Mouse (Mus musculus): ENCODE results near the gene Arcn1. TPM values are rescaled to one million over a fixed set of nuclear protein-coding genes. Genes with fewer than 3 reads are reported as not detected.

Gene Arcn1
- polyA plus RNA-seq, 1 experiment from 2014 or later = 126 TPM

- no peak overlapping the region for H3K9ac ChIP-seq (ENCODE audit: low read length)
- 88% methylated on average over 12 of the region's 12 CpGs for WGBS
- peaks cover 49% of the 10 kb centered on the region for H3K36me3 ChIP-seq (ENCODE audit: control insufficient read depth, insufficient read depth, low read length)
- no peak for ATAC-seq (ENCODE audit: insufficient number of reproducible peaks, insufficient read depth, low FRiP score, low read depth)
- H3K27ac ChIP-seq (replicated peaks in 1 of 2; ENCODE audit: control insufficient read depth in 1 of 2, insufficient read depth in 1 of 2, low read depth in 2 of 2, low read length in 2 of 2) = no peak overlapping the region
- no peaks in the 10 kb centered on the region for H3K27me3 ChIP-seq (ENCODE audit: control insufficient read depth, insufficient read depth, low read length)
- peaks cover 22 to 42% of the 10 kb centered on the region in 2 experiments for H3K4me1 ChIP-seq (ENCODE audit: control insufficient read depth in 2 of 2, insufficient read depth in 2 of 2, low read length in 2 of 2)
- H3K9me3 ChIP-seq (ENCODE audit: control insufficient read depth, low read length) = no peaks in the 10 kb centered on the region
- no peak overlapping the region for H3K4me2 ChIP-seq (ENCODE audit: low read length)
- H3K4me3 ChIP-seq (ENCODE audit: control insufficient read depth in 1 of 2, insufficient read depth in 1 of 2, low read depth in 1 of 2, low read length in 2 of 2) = no peak overlapping the region
Measured at GRCm38 (mm10) chr9:44718937-44719631, 48.6 kb downstream of the Arcn1 start.

DNA sequence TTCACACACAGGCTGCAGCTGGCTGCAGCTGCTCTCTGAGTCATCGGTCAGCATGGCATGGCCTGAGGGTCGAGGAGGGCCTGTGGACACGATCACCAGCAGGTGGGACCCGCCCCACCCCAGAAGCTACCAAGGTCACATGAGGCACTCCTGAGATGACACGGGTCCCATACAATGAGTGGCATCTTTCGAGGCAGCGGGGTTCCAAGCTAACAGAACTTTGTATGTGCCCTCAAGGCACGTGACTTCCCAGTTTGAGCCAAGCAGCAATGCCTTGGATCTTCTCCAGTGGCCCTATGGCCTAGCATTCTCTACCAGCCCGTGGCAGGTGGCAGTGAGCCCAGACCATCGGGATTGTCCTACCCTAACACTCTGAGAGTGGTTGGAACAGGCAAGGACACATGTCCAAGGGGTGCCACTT is 49.8 kb downstream of the Arcn1 start:
- Histone ChIP-seq H3K9me3 (ENCODE audit: control insufficient read depth, low read length) (no peaks in the 10 kb centered on the region), H3K27me3 (ENCODE audit: control insufficient read depth, insufficient read depth, low read length) (no peaks in the 10 kb centered on the region), H3K27ac (replicated peaks in 1 of 2; ENCODE audit: control insufficient read depth in 1 of 2, insufficient read depth in 1 of 2, low read depth in 2 of 2, low read length in 2 of 2) (no peak overlapping the region), H3K9ac (ENCODE audit: low read length) (no peak overlapping the region), H3K4me2 (ENCODE audit: low read length) (no peak overlapping the region), H3K4me3 (ENCODE audit: control insufficient read depth in 1 of 2, insufficient read depth in 1 of 2, low read depth in 1 of 2, low read length in 2 of 2) (no peak overlapping the region), H3K36me3 (ENCODE audit: control insufficient read depth, insufficient read depth, low read length) (peaks cover 57% of the 10 kb centered on the region), H3K4me1 (ENCODE audit: control insufficient read depth in 2 of 2, insufficient read depth in 2 of 2, low read length in 2 of 2) (peaks cover 14 to 31% of the 10 kb centered on the region in 2 experiments)
- 78% methylated on average over 10 of the region's 10 CpGs for WGBS
- no peak for ATAC-seq (ENCODE audit: insufficient number of reproducible peaks, insufficient read depth, low FRiP score, low read depth)

DNA sequence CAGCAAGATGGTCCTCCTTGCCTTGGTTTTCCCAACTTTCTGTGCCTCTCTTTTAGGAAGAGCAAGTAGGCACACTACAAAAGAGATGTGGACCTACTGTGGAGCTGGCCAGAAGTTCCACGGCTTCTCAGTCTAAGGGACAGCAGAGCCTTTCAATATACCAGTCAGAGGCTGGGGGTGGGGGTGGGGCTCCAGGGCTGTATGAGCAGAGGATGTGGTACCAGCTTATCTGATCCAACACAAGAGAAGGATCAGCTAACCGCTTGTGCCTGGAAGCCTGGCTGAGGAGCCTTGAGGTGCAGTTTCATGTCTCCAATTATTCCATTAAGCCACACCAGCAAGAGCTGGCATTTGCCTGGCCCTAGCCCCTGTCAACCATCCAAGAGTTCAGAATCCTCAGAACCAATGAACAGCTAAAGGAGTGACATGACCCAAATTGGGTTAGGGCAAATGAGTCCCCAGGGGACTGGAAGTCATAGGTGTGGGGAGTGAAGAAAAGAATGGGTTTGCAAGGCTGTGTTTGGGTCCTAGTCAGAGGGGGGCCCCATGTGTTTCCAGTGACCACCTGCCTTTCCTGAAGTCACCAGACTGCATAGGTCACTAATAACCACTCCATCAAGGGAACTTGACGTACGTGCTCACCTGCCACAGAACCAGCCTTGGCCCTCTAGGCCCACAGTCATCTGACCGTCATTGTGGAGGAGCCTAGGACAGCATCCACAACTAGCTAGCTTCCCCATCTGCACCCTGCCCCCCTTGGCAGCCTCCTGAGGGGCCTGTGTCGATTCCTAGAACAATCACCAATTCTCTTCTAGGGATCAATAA is 50.4 kb downstream of the Arcn1 start:
- H3K4me2 ChIP-seq (ENCODE audit: low read length) = no peak overlapping the region
- H3K4me3 ChIP-seq (ENCODE audit: control insufficient read depth in 1 of 2, insufficient read depth in 1 of 2, low read depth in 1 of 2, low read length in 2 of 2) = no peak overlapping the region
- no peak overlapping the region for H3K27ac ChIP-seq (replicated peaks in 1 of 2; ENCODE audit: control insufficient read depth in 1 of 2, insufficient read depth in 1 of 2, low read depth in 2 of 2, low read length in 2 of 2)
- H3K9me3 ChIP-seq (ENCODE audit: control insufficient read depth, low read length) = no peaks in the 10 kb centered on the region
- H3K36me3 ChIP-seq (ENCODE audit: control insufficient read depth, insufficient read depth, low read length) = peaks cover 62% of the 10 kb centered on the region
- no peak for ATAC-seq (ENCODE audit: insufficient number of reproducible peaks, insufficient read depth, low FRiP score, low read depth)
- no peaks in the 10 kb centered on the region for H3K27me3 ChIP-seq (ENCODE audit: control insufficient read depth, insufficient read depth, low read length)
- peaks cover 14 to 25% of the 10 kb centered on the region in 2 experiments for H3K4me1 ChIP-seq (ENCODE audit: control insufficient read depth in 2 of 2, insufficient read depth in 2 of 2, low read length in 2 of 2)
- H3K9ac ChIP-seq (ENCODE audit: low read length) = no peak overlapping the region
- WGBS = 76% methylated on average over 6 of the region's 6 CpGs

GRCm38 (mm10) chr9:44715705-44716362 is 51.8 kb downstream of the Arcn1 start:
- peaks cover 8 to 16% of the 10 kb centered on the region in 2 experiments; a peak in 3 of 4 replicates for H3K4me1 ChIP-seq (ENCODE audit: control insufficient read depth in 2 of 2, insufficient read depth in 2 of 2, low read length in 2 of 2)
- no peak overlapping the region for H3K4me3 ChIP-seq (ENCODE audit: control insufficient read depth in 1 of 2, insufficient read depth in 1 of 2, low read depth in 1 of 2, low read length in 2 of 2)
- H3K9ac ChIP-seq (ENCODE audit: low read length) = no peak overlapping the region
- no peaks in the 10 kb centered on the region for H3K9me3 ChIP-seq (ENCODE audit: control insufficient read depth, low read length)
- ATAC-seq (ENCODE audit: insufficient number of reproducible peaks, insufficient read depth, low FRiP score, low read depth) = no peak
- H3K27me3 ChIP-seq (ENCODE audit: control insufficient read depth, insufficient read depth, low read length) = no peaks in the 10 kb centered on the region
- WGBS = 91% methylated on average over 29 of the region's 29 CpGs
- H3K4me2 ChIP-seq (ENCODE audit: low read length) = no peak overlapping the region
- H3K27ac ChIP-seq (replicated peaks in 1 of 2; ENCODE audit: control insufficient read depth in 1 of 2, insufficient read depth in 1 of 2, low read depth in 2 of 2, low read length in 2 of 2) = no peak overlapping the region
- H3K36me3 ChIP-seq (ENCODE audit: control insufficient read depth, insufficient read depth, low read length) = peaks cover 73% of the 10 kb centered on the region

DNA sequence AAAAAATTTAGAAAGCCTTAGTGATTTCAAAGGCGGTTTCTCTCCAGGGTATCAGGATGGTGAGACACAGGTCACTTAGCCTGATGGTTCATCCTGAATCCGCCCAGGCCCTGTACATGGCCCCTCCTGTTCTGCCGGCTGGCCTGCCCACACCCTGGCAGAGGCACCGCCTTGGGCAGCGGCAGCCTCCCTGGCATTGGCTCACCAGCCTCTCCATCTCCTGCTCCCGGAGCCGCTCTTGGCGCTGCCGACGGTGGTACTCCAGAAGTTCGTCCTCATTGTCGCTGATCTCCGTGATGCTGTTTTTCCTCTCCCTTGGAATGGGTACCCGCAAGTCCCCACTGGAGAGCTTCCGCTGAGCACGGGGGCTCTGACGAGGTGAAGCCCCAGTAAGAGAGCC is 52.5 kb downstream of the Arcn1 start:
- H3K27ac ChIP-seq (replicated peaks in 1 of 2; ENCODE audit: control insufficient read depth in 1 of 2, insufficient read depth in 1 of 2, low read depth in 2 of 2, low read length in 2 of 2) = no peak overlapping the region
- no peak for ATAC-seq (ENCODE audit: insufficient number of reproducible peaks, insufficient read depth, low FRiP score, low read depth)
- H3K4me2 ChIP-seq (ENCODE audit: low read length) = no peak overlapping the region
- 81% methylated on average over 17 of the region's 17 CpGs for WGBS
- H3K27me3 ChIP-seq (ENCODE audit: control insufficient read depth, insufficient read depth, low read length) = no peaks in the 10 kb centered on the region
- no peaks in the 10 kb centered on the region for H3K9me3 ChIP-seq (ENCODE audit: control insufficient read depth, low read length)
- H3K36me3 ChIP-seq (ENCODE audit: control insufficient read depth, insufficient read depth, low read length) = peaks cover 80% of the 10 kb centered on the region
- no peak overlapping the region for H3K4me3 ChIP-seq (ENCODE audit: control insufficient read depth in 1 of 2, insufficient read depth in 1 of 2, low read depth in 1 of 2, low read length in 2 of 2)
- H3K4me1 ChIP-seq (ENCODE audit: control insufficient read depth in 2 of 2, insufficient read depth in 2 of 2, low read length in 2 of 2) = peaks cover 3 to 9% of the 10 kb centered on the region in 2 experiments; a peak in 3 of 4 replicates
- no peak overlapping the region for H3K9ac ChIP-seq (ENCODE audit: low read length)

- Histone ChIP-seq H3K4me1 (ENCODE audit: control insufficient read depth in 2 of 2, insufficient read depth in 2 of 2, low read length in 2 of 2) (peaks cover 8 to 9% of the 10 kb centered on the region in 2 experiments), H3K36me3 (ENCODE audit: control insufficient read depth, insufficient read depth, low read length) (peaks cover 84% of the 10 kb centered on the region), H3K27ac (replicated peaks in 1 of 2; ENCODE audit: control insufficient read depth in 1 of 2, insufficient read depth in 1 of 2, low read depth in 2 of 2, low read length in 2 of 2) (no peak overlapping the region), H3K27me3 (ENCODE audit: control insufficient read depth, insufficient read depth, low read length) (no peaks in the 10 kb centered on the region), H3K9ac (ENCODE audit: low read length) (no peak overlapping the region), H3K4me3 (ENCODE audit: control insufficient read depth in 1 of 2, insufficient read depth in 1 of 2, low read depth in 1 of 2, low read length in 2 of 2) (no peak overlapping the region), H3K9me3 (ENCODE audit: control insufficient read depth, low read length) (no peaks in the 10 kb centered on the region), H3K4me2 (ENCODE audit: low read length) (no peak overlapping the region)
- no peak for ATAC-seq (ENCODE audit: insufficient number of reproducible peaks, insufficient read depth, low FRiP score, low read depth)
- WGBS = 72% methylated on average over 2 of the region's 2 CpGs
Measured at GRCm38 (mm10) chr9:44713574-44713973, 54.1 kb downstream of the Arcn1 start.

- no peak overlapping the region for H3K9ac ChIP-seq (ENCODE audit: low read length)
- H3K36me3 ChIP-seq (ENCODE audit: control insufficient read depth, insufficient read depth, low read length) = peaks cover 80% of the 10 kb centered on the region
- WGBS = 70% methylated on average over 6 of the region's 6 CpGs
- H3K4me1 ChIP-seq (ENCODE audit: control insufficient read depth in 2 of 2, insufficient read depth in 2 of 2, low read length in 2 of 2) = peaks cover 10 to 13% of the 10 kb centered on the region in 2 experiments
- no peak overlapping the region for H3K4me3 ChIP-seq (ENCODE audit: control insufficient read depth in 1 of 2, insufficient read depth in 1 of 2, low read depth in 1 of 2, low read length in 2 of 2)
- no peak overlapping the region for H3K27ac ChIP-seq (replicated peaks in 1 of 2; ENCODE audit: control insufficient read depth in 1 of 2, insufficient read depth in 1 of 2, low read depth in 2 of 2, low read length in 2 of 2)
- H3K9me3 ChIP-seq (ENCODE audit: control insufficient read depth, low read length) = no peaks in the 10 kb centered on the region
- no peak overlapping the region for H3K4me2 ChIP-seq (ENCODE audit: low read length)
- ATAC-seq (ENCODE audit: insufficient number of reproducible peaks, insufficient read depth, low FRiP score, low read depth) = no peak
- no peaks in the 10 kb centered on the region for H3K27me3 ChIP-seq (ENCODE audit: control insufficient read depth, insufficient read depth, low read length)
Measured at GRCm38 (mm10) chr9:44713080-44713479, 54.6 kb downstream of the Arcn1 start.
